Mouse (Mus musculus): ENCODE measurements around the gene Stk11. TPM values are rescaled to one million over a fixed set of nuclear protein-coding genes. Genes with fewer than 3 reads are reported as not detected.

Stk11 gene
- total RNA-seq, 1 experiment = 124 TPM

DNA sequence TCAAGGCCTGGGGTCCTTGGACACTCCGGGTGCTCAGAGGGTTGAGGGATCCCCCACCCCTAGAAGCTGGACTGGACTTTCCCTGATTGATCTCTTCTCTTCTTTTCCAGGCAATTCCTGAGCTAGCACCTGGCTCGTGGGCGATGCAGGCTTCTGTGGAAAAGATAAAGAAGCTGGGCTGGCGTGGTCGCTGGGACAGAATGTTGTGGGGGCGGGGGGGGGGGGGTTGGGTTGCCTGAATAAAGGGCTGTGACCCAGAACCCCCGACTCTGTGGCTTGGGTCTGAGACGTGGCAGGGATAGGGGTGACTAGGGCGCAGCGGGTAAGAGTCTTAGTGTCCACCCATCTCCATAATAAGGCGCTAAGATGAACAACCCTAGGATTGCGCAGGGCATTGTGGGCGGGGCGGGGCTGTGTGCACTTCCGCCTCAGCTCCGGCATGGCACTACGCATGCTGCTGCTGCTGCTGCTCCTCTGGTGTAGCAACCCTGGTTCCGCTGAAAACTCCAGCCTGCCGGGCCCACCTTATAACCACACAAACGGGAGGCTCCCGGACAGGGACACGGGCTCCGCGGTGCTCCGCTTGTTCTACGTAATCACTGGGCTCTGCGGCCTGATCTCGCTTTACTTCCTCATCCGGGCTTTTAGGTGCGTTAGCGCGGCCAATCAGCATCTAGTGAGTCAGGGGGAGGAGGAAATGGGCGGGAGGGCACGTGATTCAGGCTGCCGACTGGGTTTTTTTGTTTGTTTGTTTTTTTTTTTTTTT, 57.1 kb downstream of the Stk11 start, which contains the start of gene 1600002K03Rik:
Gene 1600002K03Rik, plus strand, starts transcription at position 418 of the 766 bp plus-strand sequence.
- 0 out of 2 replicates have a peak, but pooled peaks have one; percentile 12 for TF ChIP-seq CHD2 (IDR thresholded peaks at IDR 0.05; ENCODE audit: low read depth, low read length)
- TF ChIP-seq ZC3H11A (IDR thresholded peaks at IDR 0.05; ENCODE audit: borderline replicate concordance, low read depth, low read length) = no peak
- TF ChIP-seq ZNF384 (IDR thresholded peaks at IDR 0.05; ENCODE audit: low read depth, low read length) = peak; percentile 89
- 0 out of 2 replicates have a peak, but pooled peaks have one; percentile 27 for TF ChIP-seq HCFC1 (IDR thresholded peaks at IDR 0.05; ENCODE audit: borderline replicate concordance, insufficient read depth, low read length)
- TF ChIP-seq MAFK (IDR thresholded peaks at IDR 0.05; ENCODE audit: insufficient read depth, low read depth, low read length) = no peak
- peaks cover 2 to 11% of the 10 kb centered on the region in 2 experiments; a peak in 2 of 4 replicates for H3K4me1 ChIP-seq (ENCODE audit: control insufficient read depth in 2 of 2, insufficient read depth in 2 of 2, low read length in 2 of 2, poor library complexity in 1 of 2)

DNA sequence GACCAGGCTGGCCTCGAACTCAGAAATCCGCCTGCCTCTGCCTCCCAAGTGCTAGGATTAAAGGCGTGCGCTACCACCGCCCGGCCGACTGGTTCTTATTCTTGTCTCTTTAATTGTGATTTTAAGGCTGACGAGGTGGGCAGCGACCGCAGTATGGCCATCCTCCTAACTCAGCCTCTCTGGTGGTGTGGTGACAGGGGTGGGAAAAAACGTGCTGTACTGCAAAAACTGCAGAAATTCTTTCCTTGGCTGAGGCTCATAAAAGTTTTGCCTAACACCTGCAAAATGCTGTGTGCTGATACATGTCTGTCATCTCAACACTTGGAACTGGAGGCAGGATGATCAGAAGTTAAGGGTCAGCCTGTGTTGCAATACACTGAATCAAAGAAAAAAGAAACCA, 57.8 kb downstream of the Stk11 start:
- H3K4me3 ChIP-seq (ENCODE audit: insufficient read depth in 1 of 2, low read depth in 1 of 2, low read length in 2 of 2, poor library complexity in 1 of 2, severe bottlenecking in 1 of 2) = peak overlapping the region; percentile 80 to 81
- TF ChIP-seq ZC3H11A (IDR thresholded peaks at IDR 0.05; ENCODE audit: borderline replicate concordance, low read depth, low read length) (no peak), ZNF384 (IDR thresholded peaks at IDR 0.05; ENCODE audit: low read depth, low read length) (peak; percentile 64; the same call in 1 of the 2 replicates), CHD2 (IDR thresholded peaks at IDR 0.05; ENCODE audit: low read depth, low read length) (no peak), HCFC1 (IDR thresholded peaks at IDR 0.05; ENCODE audit: borderline replicate concordance, insufficient read depth, low read length) (no peak)
- no peak for DNase-seq (ENCODE audit: low read depth, low spot score)
- H3K4me1 ChIP-seq (ENCODE audit: control insufficient read depth in 2 of 2, insufficient read depth in 2 of 2, low read length in 2 of 2, poor library complexity in 1 of 2) = peaks cover 2 to 11% of the 10 kb centered on the region in 2 experiments; a peak in 2 of 4 replicates
- H3K27ac ChIP-seq (ENCODE audit: insufficient read depth, low read depth, low read length, poor library complexity, severe bottlenecking) = peak overlapping the region; percentile 33; the same call in 1 of the 2 replicates
- H3K9me3 ChIP-seq (ENCODE audit: control insufficient read depth, insufficient read depth, low read depth, low read length) = no peaks in the 10 kb centered on the region
- peak overlapping the region; percentile 75 for H3K9ac ChIP-seq (ENCODE audit: insufficient read depth, low read depth, low read length, poor library complexity, severe bottlenecking)
- H3K36me3 ChIP-seq (ENCODE audit: control insufficient read depth, insufficient read depth, low read length, poor library complexity, severe bottlenecking) = peaks cover 24% of the 10 kb centered on the region
- in situ Hi-C loops (cut with MboI; ENCODE audit: low sequenced_read_pairs in 2 of 2, unreplicated experiment in 2 of 2) = loop anchor here (10.0 kb wide), 2 partner anchors 71 to 201 kb away; partner anchors contain the start of gene Ndufs7 (in 1 of the 2)

More for the DNA sequence above, 57.1 kb downstream of the Stk11 start, which contains the start of gene 1600002K03Rik:
- H3K27ac ChIP-seq (ENCODE audit: insufficient read depth, low read depth, low read length, poor library complexity, severe bottlenecking) = peak within 1 kb of the TSS; percentile 96
- no peaks in the 10 kb centered on the region for H3K9me3 ChIP-seq (ENCODE audit: control insufficient read depth, insufficient read depth, low read depth, low read length)
- peak; percentile 87 for DNase-seq (ENCODE audit: low read depth, low spot score)
- in situ Hi-C loops (cut with MboI; ENCODE audit: low sequenced_read_pairs in 2 of 2, unreplicated experiment in 2 of 2) = loop anchor here (10.0 kb wide), 2 partner anchors 72 to 202 kb away; partner anchors contain the start of gene Ndufs7 (in 1 of the 2)
- H3K9ac ChIP-seq (ENCODE audit: insufficient read depth, low read depth, low read length, poor library complexity, severe bottlenecking) = peak within 1 kb of the TSS; percentile 87
- H3K4me3 ChIP-seq (ENCODE audit: insufficient read depth in 1 of 2, low read depth in 1 of 2, low read length in 2 of 2, poor library complexity in 1 of 2, severe bottlenecking in 1 of 2) = peak within 1 kb of the TSS; percentile 80 to 81
- H3K36me3 ChIP-seq (ENCODE audit: control insufficient read depth, insufficient read depth, low read length, poor library complexity, severe bottlenecking) = peaks cover 24% of the 10 kb centered on the region

DNA sequence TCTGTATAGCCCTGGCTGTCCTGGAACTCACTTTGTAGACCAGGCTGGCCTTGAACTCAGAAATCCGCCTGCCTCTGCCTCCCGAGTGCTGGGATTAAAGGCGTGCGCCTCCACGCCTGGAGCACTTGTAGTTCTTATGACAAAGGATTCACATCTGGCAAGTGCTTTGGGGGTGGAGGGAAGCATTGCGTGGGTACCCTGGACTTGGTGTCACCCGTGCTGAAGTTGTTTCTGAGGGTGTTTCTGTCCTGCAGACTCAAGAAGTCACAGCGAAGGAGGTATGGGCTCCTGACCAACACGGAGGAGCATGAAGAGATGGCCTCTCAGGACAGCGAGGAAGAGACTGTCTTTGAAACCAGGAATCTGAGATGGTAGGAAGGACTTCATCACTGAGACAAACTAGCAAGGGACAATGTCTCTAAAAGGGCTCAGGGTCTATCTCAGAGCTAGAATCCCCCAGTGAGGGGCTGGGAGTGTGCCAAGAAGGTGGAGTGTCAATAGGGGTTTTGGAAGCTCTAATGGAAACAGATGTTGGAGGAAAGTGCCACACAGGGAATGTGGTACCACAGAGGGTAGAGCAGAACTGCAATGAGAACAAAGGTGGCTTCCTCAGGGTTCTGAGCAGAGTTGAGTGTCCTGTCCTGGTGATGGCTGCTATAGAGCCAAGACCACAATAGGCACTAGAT, 58.5 kb downstream of the Stk11 start:
- no peak overlapping the region for H3K4me3 ChIP-seq (ENCODE audit: insufficient read depth in 1 of 2, low read depth in 1 of 2, low read length in 2 of 2, poor library complexity in 1 of 2, severe bottlenecking in 1 of 2)
- in situ Hi-C loops (cut with MboI; ENCODE audit: low sequenced_read_pairs in 2 of 2, unreplicated experiment in 2 of 2) = loop anchor here (10.0 kb wide), 2 partner anchors 71 to 201 kb away; partner anchors contain the start of gene Ndufs7 (in 1 of the 2)
- no peak overlapping the region for H3K9ac ChIP-seq (ENCODE audit: insufficient read depth, low read depth, low read length, poor library complexity, severe bottlenecking)
- DNase-seq (ENCODE audit: low read depth, low spot score) = no peak
- TF ChIP-seq MAFK (IDR thresholded peaks at IDR 0.05; ENCODE audit: insufficient read depth, low read depth, low read length) (no peak), HCFC1 (IDR thresholded peaks at IDR 0.05; ENCODE audit: borderline replicate concordance, insufficient read depth, low read length) (no peak), CHD2 (IDR thresholded peaks at IDR 0.05; ENCODE audit: low read depth, low read length) (no peak), ZC3H11A (IDR thresholded peaks at IDR 0.05; ENCODE audit: borderline replicate concordance, low read depth, low read length) (no peak), ZNF384 (IDR thresholded peaks at IDR 0.05; ENCODE audit: low read depth, low read length) (no peak)
- H3K4me1 ChIP-seq (ENCODE audit: control insufficient read depth in 2 of 2, insufficient read depth in 2 of 2, low read length in 2 of 2, poor library complexity in 1 of 2) = peaks cover 2 to 15% of the 10 kb centered on the region in 2 experiments; a peak in 2 of 4 replicates
- no peaks in the 10 kb centered on the region for H3K9me3 ChIP-seq (ENCODE audit: control insufficient read depth, insufficient read depth, low read depth, low read length)
- H3K27ac ChIP-seq (ENCODE audit: insufficient read depth, low read depth, low read length, poor library complexity, severe bottlenecking) = no peak overlapping the region
- H3K36me3 ChIP-seq (ENCODE audit: control insufficient read depth, insufficient read depth, low read length, poor library complexity, severe bottlenecking) = peaks cover 24% of the 10 kb centered on the region

DNA sequence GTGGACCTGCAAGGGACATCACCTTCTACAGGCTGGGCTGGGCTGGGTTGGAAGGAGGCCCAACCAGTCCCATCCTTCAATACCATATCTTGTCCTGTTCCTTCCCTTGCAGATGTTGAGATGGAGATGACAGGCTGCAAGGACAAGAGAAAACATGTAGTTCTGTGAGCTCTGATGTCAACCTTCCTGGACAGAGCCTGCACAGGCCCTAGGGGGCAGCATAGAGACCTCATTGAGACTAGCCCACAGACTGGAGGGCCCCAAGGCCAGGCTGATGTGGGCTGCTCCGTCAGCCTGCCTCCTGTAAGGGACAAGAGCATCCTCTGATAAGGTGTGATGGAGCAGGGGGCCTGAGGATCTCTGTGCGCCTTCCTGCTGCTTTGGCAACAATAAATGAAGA, 59.1 kb downstream of the Stk11 start:
- Histone ChIP-seq H3K36me3 (ENCODE audit: control insufficient read depth, insufficient read depth, low read length, poor library complexity, severe bottlenecking) (peaks cover 23% of the 10 kb centered on the region), H3K9ac (ENCODE audit: insufficient read depth, low read depth, low read length, poor library complexity, severe bottlenecking) (no peak overlapping the region), H3K4me1 (ENCODE audit: control insufficient read depth in 2 of 2, insufficient read depth in 2 of 2, low read length in 2 of 2, poor library complexity in 1 of 2) (peaks cover 2 to 15% of the 10 kb centered on the region in 2 experiments; a peak in 2 of 4 replicates), H3K9me3 (ENCODE audit: control insufficient read depth, insufficient read depth, low read depth, low read length) (no peaks in the 10 kb centered on the region), H3K27ac (ENCODE audit: insufficient read depth, low read depth, low read length, poor library complexity, severe bottlenecking) (no peak overlapping the region), H3K4me3 (ENCODE audit: insufficient read depth in 1 of 2, low read depth in 1 of 2, low read length in 2 of 2, poor library complexity in 1 of 2, severe bottlenecking in 1 of 2) (no peak overlapping the region)
- in situ Hi-C loops (cut with MboI; ENCODE audit: low sequenced_read_pairs in 2 of 2, unreplicated experiment in 2 of 2) = loop anchor here (5.0 to 10.0 kb wide), 3 partner anchors 70 to 200 kb away; partner anchors contain the start of gene Ndufs7 (in 2 of the 2)
- TF ChIP-seq HCFC1 (IDR thresholded peaks at IDR 0.05; ENCODE audit: borderline replicate concordance, insufficient read depth, low read length) (no peak), MAFK (IDR thresholded peaks at IDR 0.05; ENCODE audit: insufficient read depth, low read depth, low read length) (no peak), ZC3H11A (IDR thresholded peaks at IDR 0.05; ENCODE audit: borderline replicate concordance, low read depth, low read length) (no peak), ZNF384 (IDR thresholded peaks at IDR 0.05; ENCODE audit: low read depth, low read length) (no peak), CHD2 (IDR thresholded peaks at IDR 0.05; ENCODE audit: low read depth, low read length) (no peak)
- no peak for DNase-seq (ENCODE audit: low read depth, low spot score)
